Mouse (Mus musculus): ENCODE results near the gene Adam12. TPM values are rescaled to one million over a fixed set of nuclear protein-coding genes. Genes with fewer than 3 reads are reported as not detected.
"Not testable (repeated sequence)": the region's sequence is repeated elsewhere in the genome, so short reads cannot be mapped to it uniquely, and the experiment has no call there.

Adam12 gene
- polyA plus RNA-seq, 1 experiment, result 0.25 TPM

DNA sequence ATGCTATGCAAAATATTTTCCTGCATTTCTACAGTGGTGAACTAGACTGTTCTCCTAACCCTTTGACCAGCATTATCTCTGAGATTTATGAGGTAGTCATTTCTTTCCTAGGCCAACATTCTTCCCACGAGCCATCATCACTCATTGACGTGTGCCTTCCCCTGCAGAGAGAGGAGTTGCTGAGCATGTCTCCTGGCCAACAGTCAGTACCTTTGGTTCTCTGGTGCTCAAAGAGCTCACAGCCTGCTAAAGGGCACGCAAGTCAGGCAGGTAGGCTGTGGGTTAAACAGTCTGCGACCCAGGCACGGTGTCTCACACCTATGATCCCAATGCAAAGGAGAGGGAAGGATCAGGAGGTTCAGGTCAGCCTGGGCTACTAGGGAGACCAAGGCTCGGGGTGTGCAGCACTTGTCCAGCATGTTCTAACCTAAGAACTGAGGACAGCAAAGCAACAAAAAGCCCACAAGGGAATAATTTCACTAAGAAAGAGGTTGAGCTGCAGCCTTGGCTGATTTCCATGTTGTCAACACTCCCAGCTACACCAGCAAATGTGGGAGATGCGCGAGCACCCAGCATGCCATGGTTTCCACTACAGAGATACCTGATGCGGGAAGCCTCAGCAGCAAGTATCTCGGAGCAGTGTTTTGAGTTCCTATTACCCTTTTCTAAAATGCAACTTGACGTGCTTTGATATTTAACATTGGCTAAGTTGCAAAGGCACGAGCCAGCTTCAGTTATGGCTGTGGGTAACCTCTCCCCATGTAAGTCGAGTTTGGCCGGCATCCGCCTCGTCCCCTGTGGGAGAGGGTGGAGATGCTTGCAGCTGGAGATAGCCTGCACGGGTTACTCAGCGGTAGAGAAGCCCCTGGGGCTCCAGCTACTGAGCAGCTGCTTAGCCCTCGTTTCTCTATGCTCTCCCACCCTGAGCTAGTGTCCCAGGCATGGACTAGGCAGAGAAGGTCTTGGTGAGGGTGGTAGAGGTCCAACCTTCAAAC is 342.7 kb downstream of the Adam12 start:
- WGBS, result 75% methylated on average over 19 of the region's 19 CpGs
- Histone ChIP-seq H3K36me3 (ENCODE audit: control insufficient read depth, insufficient read depth, low read length) (no peaks in the 10 kb centered on the region), H3K4me3 (ENCODE audit: low read depth, low read length) (no peak overlapping the region), H3K27me3 (ENCODE audit: control insufficient read depth, insufficient read depth, low read length) (no peaks in the 10 kb centered on the region), H3K4me1 (ENCODE audit: control insufficient read depth, insufficient read depth, insufficient read length, low read length) (no peaks in the 10 kb centered on the region), H3K27ac (ENCODE audit: insufficient read depth, low read depth, low read length) (no peak overlapping the region)
- TF ChIP-seq CTCF (IDR thresholded peaks at IDR 0.05; ENCODE audit: extremely low read depth, insufficient read length, insufficient replicate concordance, low read depth, low read length) (no peak), POLR2A (IDR thresholded peaks at IDR 0.05; ENCODE audit: low read depth, low read length) (no peak)

DNA sequence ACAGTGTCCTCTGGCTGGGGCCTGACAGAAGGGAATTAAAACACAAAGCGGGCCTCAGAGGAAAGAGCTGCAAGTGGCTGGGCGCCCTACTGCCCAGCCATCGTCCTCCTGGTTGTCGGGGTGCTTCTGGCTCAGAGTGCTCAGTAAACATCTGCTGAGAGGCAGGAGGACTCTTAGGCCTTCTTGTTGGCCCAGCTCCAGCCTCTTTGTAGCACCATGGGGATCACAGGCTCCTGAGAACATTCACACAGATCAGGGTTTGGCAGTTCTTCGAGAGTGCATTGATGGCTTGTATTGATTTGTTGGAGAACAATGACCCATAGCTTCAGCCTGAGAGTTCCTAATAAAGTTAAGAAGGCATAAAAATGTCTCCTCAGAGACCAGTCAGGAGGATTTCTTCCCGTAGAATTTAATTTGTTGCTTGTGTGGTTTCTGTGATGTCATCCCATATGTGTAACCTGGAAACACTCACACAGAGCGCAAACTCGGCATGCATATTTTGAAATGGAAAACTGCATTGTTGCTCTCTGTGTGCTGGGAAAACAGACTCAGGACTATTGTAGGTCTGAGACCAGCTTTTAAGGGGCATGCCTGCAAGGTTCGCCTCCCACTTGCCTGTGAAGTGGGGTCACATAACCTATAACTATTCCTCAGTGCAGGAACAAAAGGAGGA is 347.1 kb downstream of the Adam12 start:
- WGBS, result 57% methylated on average over 5 of the region's 9 CpGs
- H3K27ac ChIP-seq (ENCODE audit: insufficient read depth, low read depth, low read length); H3K36me3 ChIP-seq (ENCODE audit: control insufficient read depth, insufficient read depth, low read length); H3K27me3 ChIP-seq (ENCODE audit: control insufficient read depth, insufficient read depth, low read length); H3K4me1 ChIP-seq (ENCODE audit: control insufficient read depth, insufficient read depth, insufficient read length, low read length); H3K4me3 ChIP-seq (ENCODE audit: low read depth, low read length): not testable (repeated sequence)

DNA sequence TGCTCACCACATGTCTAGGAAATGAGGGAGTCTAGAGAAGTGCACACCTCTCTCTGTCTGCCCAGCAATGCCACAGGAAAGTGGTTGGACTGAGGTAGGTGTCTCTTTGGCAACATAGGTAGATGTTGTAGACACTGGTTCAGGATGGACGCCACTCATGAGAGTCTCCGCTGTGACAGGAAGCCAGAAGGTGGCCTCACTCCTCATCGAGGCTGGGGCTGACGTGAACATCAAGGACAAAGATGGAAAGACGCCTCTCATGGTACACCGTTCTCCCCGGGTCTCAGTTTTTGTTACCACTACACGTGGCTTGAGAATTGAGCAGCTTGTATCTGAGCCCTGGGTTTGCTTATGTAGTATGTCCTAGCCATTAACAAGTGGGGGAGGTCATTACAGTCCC is 352.2 kb downstream of the Adam12 start:
- Histone ChIP-seq H3K27ac (ENCODE audit: insufficient read depth, low read depth, low read length) (no peak overlapping the region), H3K4me1 (ENCODE audit: control insufficient read depth, insufficient read depth, insufficient read length, low read length) (no peaks in the 10 kb centered on the region), H3K4me3 (ENCODE audit: low read depth, low read length) (no peak overlapping the region), H3K36me3 (ENCODE audit: control insufficient read depth, insufficient read depth, low read length) (no peaks in the 10 kb centered on the region), H3K27me3 (ENCODE audit: control insufficient read depth, insufficient read depth, low read length) (no peaks in the 10 kb centered on the region)
- WGBS, result 95% methylated on average over 8 of the region's 8 CpGs
- TF ChIP-seq POLR2A (IDR thresholded peaks at IDR 0.05; ENCODE audit: low read depth, low read length) (no peak), CTCF (IDR thresholded peaks at IDR 0.05; ENCODE audit: extremely low read depth, insufficient read length, insufficient replicate concordance, low read depth, low read length) (no peak)

DNA sequence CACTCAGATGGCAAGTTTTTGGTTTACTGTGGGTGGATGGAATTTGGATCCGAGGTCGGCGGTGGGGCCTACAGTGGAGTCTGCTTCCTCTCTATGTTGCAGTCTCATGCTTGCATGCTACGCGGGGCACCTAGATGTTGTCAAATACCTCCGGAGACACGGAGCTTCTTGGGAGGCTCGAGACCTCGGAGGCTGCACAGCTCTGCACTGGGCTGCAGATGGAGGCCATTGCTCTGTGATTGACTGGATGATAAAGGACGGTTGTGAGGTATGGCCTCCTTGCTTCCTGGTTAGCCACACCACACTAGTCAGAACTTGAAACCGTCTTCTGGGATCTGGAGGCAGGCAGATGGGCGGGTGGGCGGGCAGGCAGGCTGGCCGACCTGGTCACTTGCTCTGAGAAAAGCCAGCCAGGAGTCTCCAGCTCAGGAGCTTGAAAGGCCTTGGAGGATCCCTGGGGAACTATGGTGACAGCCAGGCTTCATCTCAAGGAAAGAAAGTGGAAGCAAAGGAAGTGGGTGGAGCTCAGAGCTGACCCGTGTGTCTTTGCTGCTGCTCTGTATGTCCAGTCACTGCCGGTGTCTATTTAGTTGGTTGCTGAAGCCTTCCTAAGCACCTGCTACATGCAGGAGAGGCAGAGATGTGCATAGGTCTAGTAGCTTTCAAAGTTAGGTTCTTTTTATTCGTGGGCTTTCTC is 355.2 kb downstream of the Adam12 start:
- TF ChIP-seq POLR2A (IDR thresholded peaks at IDR 0.05; ENCODE audit: low read depth, low read length), result no peak
- TF ChIP-seq CTCF (IDR thresholded peaks at IDR 0.05; ENCODE audit: extremely low read depth, insufficient read length, insufficient replicate concordance, low read depth, low read length), result no peak
- Histone ChIP-seq H3K4me3 (ENCODE audit: low read depth, low read length) (no peak overlapping the region), H3K36me3 (ENCODE audit: control insufficient read depth, insufficient read depth, low read length) (no peaks in the 10 kb centered on the region), H3K27ac (ENCODE audit: insufficient read depth, low read depth, low read length) (no peak overlapping the region), H3K27me3 (ENCODE audit: control insufficient read depth, insufficient read depth, low read length) (no peaks in the 10 kb centered on the region), H3K4me1 (ENCODE audit: control insufficient read depth, insufficient read depth, insufficient read length, low read length) (no peaks in the 10 kb centered on the region)
- WGBS, result 77% methylated on average over 17 of the region's 17 CpGs

DNA sequence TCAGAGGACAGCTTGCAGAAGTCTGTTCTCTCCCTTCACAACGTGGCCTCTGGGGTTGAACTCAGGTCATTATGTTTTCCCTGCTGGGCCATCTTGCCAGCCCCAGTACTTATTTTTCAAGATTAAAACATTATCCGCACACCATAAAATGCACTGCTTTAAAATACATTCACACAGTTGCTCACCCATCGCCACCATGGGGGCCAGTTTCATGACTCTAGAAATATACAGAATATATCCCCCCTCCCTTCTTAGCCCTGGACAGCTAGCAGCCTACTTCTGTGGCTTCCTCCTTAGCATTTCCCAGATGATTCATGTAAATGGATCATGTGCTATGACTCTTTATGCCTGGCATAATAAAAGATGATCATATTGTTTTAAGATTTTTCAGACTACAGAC is 355.8 kb downstream of the Adam12 start:
- TF ChIP-seq POLR2A (IDR thresholded peaks at IDR 0.05; ENCODE audit: low read depth, low read length), result no peak
- no peak for TF ChIP-seq CTCF (IDR thresholded peaks at IDR 0.05; ENCODE audit: extremely low read depth, insufficient read length, insufficient replicate concordance, low read depth, low read length)
- H3K4me3 ChIP-seq (ENCODE audit: low read depth, low read length), result no peak overlapping the region

DNA sequence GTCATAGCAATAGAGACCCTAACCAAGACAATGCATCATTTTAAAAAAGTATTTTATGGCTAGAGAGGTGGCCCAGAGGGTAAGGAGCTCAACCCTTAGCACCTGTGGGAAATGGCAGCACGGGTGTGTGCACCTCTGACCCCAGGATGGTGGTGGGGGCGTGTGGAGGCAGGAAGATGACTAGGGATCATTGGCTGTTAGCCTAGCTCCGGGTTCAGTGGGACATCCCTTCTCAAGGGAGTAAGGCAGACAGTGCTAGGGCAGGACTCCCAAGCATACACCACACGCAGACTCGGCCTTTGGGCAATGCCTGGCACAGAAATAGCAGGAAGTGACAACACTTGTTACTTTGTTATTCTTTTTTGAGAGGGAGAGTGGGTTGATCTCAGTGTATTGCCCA is 359.2 kb downstream of the Adam12 start:
- 58% methylated on average over 5 of the region's 5 CpGs for WGBS
- TF ChIP-seq CTCF (IDR thresholded peaks at IDR 0.05; ENCODE audit: extremely low read depth, insufficient read length, insufficient replicate concordance, low read depth, low read length) (no peak), POLR2A (IDR thresholded peaks at IDR 0.05; ENCODE audit: low read depth, low read length) (no peak)
- H3K4me1 ChIP-seq (ENCODE audit: control insufficient read depth, insufficient read depth, insufficient read length, low read length), result no peaks in the 10 kb centered on the region
- H3K36me3 ChIP-seq (ENCODE audit: control insufficient read depth, insufficient read depth, low read length), result no peaks in the 10 kb centered on the region
- no peak overlapping the region for H3K4me3 ChIP-seq (ENCODE audit: low read depth, low read length)
- no peak overlapping the region for H3K27ac ChIP-seq (ENCODE audit: insufficient read depth, low read depth, low read length)
- no peaks in the 10 kb centered on the region for H3K27me3 ChIP-seq (ENCODE audit: control insufficient read depth, insufficient read depth, low read length)

More for the DNA sequence above, 355.8 kb downstream of the Adam12 start:
- Histone ChIP-seq H3K27me3 (ENCODE audit: control insufficient read depth, insufficient read depth, low read length) (no peaks in the 10 kb centered on the region), H3K4me1 (ENCODE audit: control insufficient read depth, insufficient read depth, insufficient read length, low read length) (no peaks in the 10 kb centered on the region), H3K36me3 (ENCODE audit: control insufficient read depth, insufficient read depth, low read length) (no peaks in the 10 kb centered on the region), H3K27ac (ENCODE audit: insufficient read depth, low read depth, low read length) (no peak overlapping the region)
- WGBS, result 71% methylated on average over 3 of the region's 3 CpGs

DNA sequence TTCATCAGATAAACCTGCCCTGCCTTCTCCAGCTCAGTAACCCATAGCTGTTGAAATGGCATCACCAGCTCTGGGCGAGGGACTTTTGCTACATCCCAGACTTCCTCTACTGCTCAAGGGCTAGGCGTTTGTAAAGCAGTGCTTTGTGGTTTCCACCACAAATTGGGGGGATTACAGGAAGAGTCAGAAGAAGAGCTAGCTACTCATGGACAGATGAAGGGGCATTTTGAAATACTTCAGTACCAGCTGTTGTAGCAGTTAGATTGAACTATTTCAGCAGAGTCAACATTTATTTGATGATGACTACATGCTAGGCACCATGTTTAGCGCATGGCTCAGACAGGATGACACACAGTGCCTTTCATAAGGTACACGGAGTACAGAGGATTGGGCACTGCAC is 361.7 kb downstream of the Adam12 start:
- Histone ChIP-seq H3K27me3 (ENCODE audit: control insufficient read depth, insufficient read depth, low read length) (no peaks in the 10 kb centered on the region), H3K4me1 (ENCODE audit: control insufficient read depth, insufficient read depth, insufficient read length, low read length) (no peaks in the 10 kb centered on the region), H3K4me3 (ENCODE audit: low read depth, low read length) (no peak overlapping the region), H3K27ac (ENCODE audit: insufficient read depth, low read depth, low read length) (no peak overlapping the region), H3K36me3 (ENCODE audit: control insufficient read depth, insufficient read depth, low read length) (no peaks in the 10 kb centered on the region)
- TF ChIP-seq POLR2A (IDR thresholded peaks at IDR 0.05; ENCODE audit: low read depth, low read length) (no peak), CTCF (IDR thresholded peaks at IDR 0.05; ENCODE audit: extremely low read depth, insufficient read length, insufficient replicate concordance, low read depth, low read length) (no peak)
- 80% methylated on average over 4 of the region's 4 CpGs for WGBS
